Mouse (Mus musculus) liver, embryonic 14.5 days (tissue): Measurements from ENCODE around the gene Axdnd1.

Experiments
- CTCF ChIP-seq: IDR thresholded peaks from 2 replicates; pipeline ENCODE4 v1.5.1; 2016; ENCODE audit warnings: antibody characterized with exemption, low read depth, control low read depth
- EP300 ChIP-seq: IDR thresholded peaks from 2 replicates; pipeline ENCODE4 v1.6.1; 2016; ENCODE audit warnings: antibody characterized with exemption, low read depth

DNA sequence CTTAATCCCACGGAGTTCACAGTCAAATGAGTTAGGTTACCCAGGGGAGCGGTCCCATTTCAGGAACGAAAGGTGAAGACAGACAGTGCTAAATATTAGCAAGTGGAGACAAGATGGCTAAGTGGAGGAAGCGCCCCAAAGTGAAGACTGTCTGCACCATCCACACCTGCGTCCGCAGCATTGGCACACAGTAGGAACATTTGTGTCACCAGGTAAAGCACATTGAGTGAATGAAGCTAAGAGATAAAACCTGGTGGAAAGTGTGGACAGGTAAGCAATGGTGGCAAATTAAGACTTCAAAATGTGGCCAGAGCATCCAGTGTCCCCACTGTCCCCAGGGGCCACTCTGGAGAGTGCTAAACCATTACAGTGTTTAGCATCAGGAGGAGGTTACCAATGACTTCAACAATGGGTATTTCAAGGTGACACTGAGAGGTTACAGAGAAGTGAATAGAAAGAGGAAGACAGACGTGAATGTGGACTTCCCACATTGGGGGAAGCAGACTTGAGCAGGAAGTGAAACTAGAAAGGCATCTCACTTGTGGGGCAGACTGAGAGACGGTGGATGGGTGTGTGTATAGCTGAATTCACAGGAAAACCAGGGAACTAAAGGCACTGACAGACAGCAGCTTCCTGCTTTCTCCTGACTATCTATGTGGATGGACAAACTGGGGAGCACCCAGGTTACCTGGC, 16.2 kb upstream of the Axdnd1 start:
- TF ChIP-seq CTCF (no peak), EP300 (no peak)
